Mouse (Mus musculus) hindbrain, embryonic 13.5 days (tissue): ENCODE results near the gene Trim62. TPM values are rescaled to one million over a fixed set of nuclear protein-coding genes. Genes with fewer than 3 reads are reported as not detected.

Source experiments
- ATAC-seq: fragments of 200-750 bp; cut with Nextera tagmentation; 2 replicates; pipeline ENCODE4 v1.8.0; 2017; ENCODE audit warnings: moderate TSS enrichment; ENCODE audit not compliant: low FRiP score
- H3K27ac ChIP-seq: fragments of 300-500 bp; sonication (generic); 2 replicates; pipeline ENCODE4 v1.5.1; 2015; ENCODE audit warnings: inconsistent platforms, mild to moderate bottlenecking, moderate library complexity
- H3K27me3 ChIP-seq: fragments of 300-500 bp; sonication (generic); 2 replicates; pipeline ENCODE4 v1.6.1; 2015; ENCODE audit warnings: mild to moderate bottlenecking, inconsistent platforms
- H3K36me3 ChIP-seq: fragments of 300-500 bp; sonication (generic); 2 replicates; pipeline ENCODE4 v1.6.1; 2015; ENCODE audit warnings: mild to moderate bottlenecking, inconsistent platforms
- H3K4me1 ChIP-seq: fragments of 300-500 bp; sonication (generic); replicated peaks from 2 replicates; pipeline ENCODE4 v1.6.1; 2015; ENCODE audit warnings: inconsistent platforms
- H3K4me2 ChIP-seq: fragments of 300-500 bp; sonication (generic); 2 replicates; pipeline ENCODE4 v1.6.1; 2015; ENCODE audit warnings: inconsistent platforms, mild to moderate bottlenecking, moderate library complexity
- H3K4me3 ChIP-seq: fragments of 300-500 bp; sonication (generic); 2 replicates; pipeline ENCODE4 v1.5.1; 2015; ENCODE audit warnings: mild to moderate bottlenecking, inconsistent platforms
- H3K9ac ChIP-seq: fragments of 300-500 bp; sonication (generic); 2 replicates; pipeline ENCODE4 v1.6.1; 2015; ENCODE audit warnings: mild to moderate bottlenecking, inconsistent platforms
- H3K9me3 ChIP-seq: fragments of 300-500 bp; sonication (generic); 2 replicates; pipeline ENCODE4 v1.6.1; 2016; ENCODE audit warnings: inconsistent platforms
- WGBS: fragments of 180-500 bp; shearing (Covaris S2); methylation state at CpG from one replicate; pipeline ENCODE4 v1.1.7; 2015; 5-methylcytosine and 5-hydroxymethylcytosine counted together
- polyA plus RNA-seq: library from polyadenylated mRNA; unstranded; fragments of >200 nt; fragmentation: Nextera tagmentation; extraction: Ambion mirVana; gene quantifications from 2 replicates; pipeline ENCODE4 v1.2.1, GENCODE M21; 2015

Gene Trim62
- polyA plus RNA-seq, 1 experiment from 2014 or later = 20.0 TPM

- ATAC-seq = no peak; the same call in 1 of the 2 replicates
- peak overlapping the region; percentile 35 for H3K4me2 ChIP-seq
- no peaks in the 10 kb centered on the region for H3K9me3 ChIP-seq
- WGBS = 36% methylated on average over 9 of the region's 9 CpGs
- peak overlapping the region; percentile 76 for H3K27ac ChIP-seq
- 0 out of 2 replicates have a peak, but pooled peaks cover 3% of the 10 kb centered on the region for H3K27me3 ChIP-seq
- H3K4me3 ChIP-seq = no peak overlapping the region
- H3K9ac ChIP-seq = peak overlapping the region; percentile 49
- H3K36me3 ChIP-seq = peaks cover 12% of the 10 kb centered on the region
- peaks cover 84% of the 10 kb centered on the region for H3K4me1 ChIP-seq
These were observed 4.3 kb downstream of the Trim62 start for GRCm38 (mm10) chr4:128887641-128888091.

DNA sequence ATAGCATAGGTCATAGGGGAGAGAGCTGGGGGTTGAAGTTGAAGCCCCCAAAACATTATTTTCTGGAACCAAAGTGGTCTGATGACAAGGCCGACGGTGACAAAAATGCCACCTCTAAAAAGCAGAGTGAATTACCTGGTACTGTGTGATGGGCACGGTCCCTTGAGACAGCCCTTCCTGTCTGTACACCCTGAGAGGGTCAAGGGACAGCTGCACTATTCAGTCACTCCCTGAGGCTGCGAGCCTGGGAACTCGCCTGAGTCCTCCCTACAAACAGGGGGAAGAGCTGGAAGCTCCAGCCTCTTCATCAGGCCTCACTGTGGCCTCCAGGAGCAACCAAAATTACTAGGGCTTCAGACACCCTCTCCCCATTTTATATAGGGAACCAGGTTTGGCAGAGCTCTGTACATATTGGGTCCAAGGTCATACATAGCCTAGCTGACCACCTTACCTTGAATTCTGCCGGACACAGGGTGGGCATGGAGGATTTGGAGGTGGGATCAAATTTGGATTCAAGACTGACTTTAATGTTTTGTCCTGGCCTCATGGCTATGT, 5.1 kb downstream of the Trim62 start:
- H3K4me2 ChIP-seq = no peak overlapping the region; the same call in 1 of the 2 replicates
- no peak for ATAC-seq
- H3K4me1 ChIP-seq = peaks cover 81% of the 10 kb centered on the region
- H3K9me3 ChIP-seq = no peaks in the 10 kb centered on the region
- H3K27me3 ChIP-seq = 0 out of 2 replicates have a peak, but pooled peaks cover 3% of the 10 kb centered on the region
- H3K9ac ChIP-seq = no peak overlapping the region; the same call in 1 of the 2 replicates
- H3K36me3 ChIP-seq = peaks cover 12% of the 10 kb centered on the region
- WGBS = 83% methylated on average over 6 of the region's 6 CpGs
- no peak overlapping the region for H3K4me3 ChIP-seq
- H3K27ac ChIP-seq = peak overlapping the region; percentile 76

- Histone ChIP-seq H3K9me3 (no peaks in the 10 kb centered on the region), H3K27me3 (0 out of 2 replicates have a peak, but pooled peaks cover 3% of the 10 kb centered on the region), H3K4me3 (no peak overlapping the region), H3K4me2 (no peak overlapping the region), H3K4me1 (peaks cover 82% of the 10 kb centered on the region), H3K27ac (peak overlapping the region; percentile 8; the same call in 1 of the 2 replicates), H3K9ac (peak overlapping the region; percentile 13; the same call in 1 of the 2 replicates), H3K36me3 (peaks cover 15% of the 10 kb centered on the region)
- 92% methylated on average over 12 of the region's 12 CpGs for WGBS
- no peak for ATAC-seq
These were observed 6.6 kb downstream of the Trim62 start for GRCm38 (mm10) chr4:128889752-128890630.

DNA sequence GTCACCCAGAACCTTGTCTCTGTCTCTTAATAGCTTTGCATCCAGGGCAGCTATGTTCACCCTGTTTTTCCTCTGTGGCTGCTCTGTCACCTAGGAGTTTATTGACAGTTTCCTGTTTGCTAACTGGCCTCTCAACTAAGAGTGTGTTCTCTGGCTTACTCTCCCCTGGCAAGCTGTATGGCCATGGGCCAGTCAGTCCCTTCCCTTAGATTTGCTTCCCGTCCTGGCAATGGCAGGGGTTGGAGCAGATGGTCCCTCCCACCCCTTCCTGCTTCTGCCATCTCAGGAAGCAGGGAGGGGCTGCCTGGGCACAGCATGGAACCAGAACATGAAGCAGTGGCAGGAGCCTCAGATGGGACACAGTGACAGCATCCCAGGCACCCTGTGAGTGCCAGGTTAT, 7.8 kb downstream of the Trim62 start:
- no peak for ATAC-seq
- peaks cover 12% of the 10 kb centered on the region for H3K36me3 ChIP-seq
- no peak overlapping the region for H3K4me2 ChIP-seq
- peak overlapping the region; percentile 44; the same call in 1 of the 2 replicates for H3K27ac ChIP-seq
- no peaks in the 10 kb centered on the region for H3K9me3 ChIP-seq
- H3K27me3 ChIP-seq = 0 out of 2 replicates have a peak, but pooled peaks cover 3% of the 10 kb centered on the region
- WGBS = 26% methylated on average over 1 of the region's 1 CpGs
- H3K4me3 ChIP-seq = no peak overlapping the region
- peak overlapping the region; percentile 35; the same call in 1 of the 2 replicates for H3K9ac ChIP-seq
- H3K4me1 ChIP-seq = peaks cover 70% of the 10 kb centered on the region

DNA sequence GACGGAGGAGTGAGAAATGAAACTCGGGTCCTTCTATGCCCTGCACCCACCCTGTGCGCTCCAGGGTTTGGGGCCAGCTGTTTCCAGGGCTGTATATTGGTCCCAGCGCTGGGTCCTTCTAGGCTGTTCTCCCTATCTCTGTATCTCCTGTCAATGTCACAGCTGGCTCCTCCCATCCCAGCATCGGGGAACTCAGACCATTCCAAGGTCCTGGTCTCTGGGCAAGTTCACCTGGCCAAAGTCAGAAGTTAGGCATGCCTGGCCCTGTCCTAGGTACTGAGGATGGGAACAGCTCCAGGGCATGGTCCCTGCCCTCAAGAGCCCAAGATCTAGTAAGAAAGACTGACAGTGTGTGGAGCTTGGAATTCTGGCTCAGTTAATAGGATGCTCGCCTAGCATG, 8.4 kb downstream of the Trim62 start:
- no peak for ATAC-seq
- peaks cover 64% of the 10 kb centered on the region for H3K4me1 ChIP-seq
- 87% methylated on average over 6 of the region's 6 CpGs for WGBS
- H3K36me3 ChIP-seq = peaks cover 12% of the 10 kb centered on the region
- H3K9me3 ChIP-seq = no peaks in the 10 kb centered on the region
- no peak overlapping the region for H3K9ac ChIP-seq
- H3K27me3 ChIP-seq = peaks cover 7% of the 10 kb centered on the region; the same call in 1 of the 2 replicates
- H3K27ac ChIP-seq = peak overlapping the region; percentile 44; the same call in 1 of the 2 replicates
- no peak overlapping the region for H3K4me2 ChIP-seq
- no peak overlapping the region for H3K4me3 ChIP-seq

DNA sequence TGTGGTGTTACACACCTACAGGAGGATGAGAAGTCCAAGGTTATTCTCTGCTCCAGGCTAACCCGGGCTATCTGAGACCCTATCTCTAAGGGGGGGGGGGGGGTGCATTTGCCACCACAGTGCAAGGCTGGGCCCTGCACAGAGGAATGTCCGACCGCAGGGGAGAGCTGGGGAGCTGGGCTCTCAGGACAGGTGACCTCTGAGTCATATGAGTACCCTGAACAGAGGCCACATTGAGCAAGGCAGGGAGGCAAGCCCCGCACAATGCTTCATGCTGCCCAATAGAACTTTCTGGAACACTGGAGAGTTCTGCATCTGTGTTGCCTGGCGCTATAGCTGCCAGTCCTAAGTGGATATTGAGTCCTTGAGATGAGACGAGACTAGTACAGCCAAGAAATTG, 8.8 kb downstream of the Trim62 start:
- no peak overlapping the region for H3K4me3 ChIP-seq
- H3K27me3 ChIP-seq = peaks cover 11% of the 10 kb centered on the region; the same call in 1 of the 2 replicates
- ATAC-seq = no peak
- H3K9ac ChIP-seq = no peak overlapping the region; the same call in 1 of the 2 replicates
- no peaks in the 10 kb centered on the region for H3K9me3 ChIP-seq
- H3K4me1 ChIP-seq = peaks cover 60% of the 10 kb centered on the region
- 81% methylated on average over 6 of the region's 6 CpGs for WGBS
- peak overlapping the region; percentile 44; the same call in 1 of the 2 replicates for H3K27ac ChIP-seq
- H3K4me2 ChIP-seq = no peak overlapping the region
- H3K36me3 ChIP-seq = peaks cover 12% of the 10 kb centered on the region

- peaks cover 11% of the 10 kb centered on the region; the same call in 1 of the 2 replicates for H3K27me3 ChIP-seq
- H3K4me3 ChIP-seq = no peak overlapping the region
- ATAC-seq = no peak
- H3K9me3 ChIP-seq = no peaks in the 10 kb centered on the region
- H3K4me2 ChIP-seq = no peak overlapping the region
- H3K36me3 ChIP-seq = peaks cover 9% of the 10 kb centered on the region
- H3K9ac ChIP-seq = no peak overlapping the region
- H3K4me1 ChIP-seq = peaks cover 57% of the 10 kb centered on the region
- no peak overlapping the region for H3K27ac ChIP-seq
- WGBS = 74% methylated on average over 12 of the region's 12 CpGs
These were observed 10.7 kb downstream of the Trim62 start for GRCm38 (mm10) chr4:128894112-128894511.

GRCm38 (mm10) chr4:128895841-128896240, 12.5 kb downstream of the Trim62 start:
- Histone ChIP-seq H3K4me2 (no peak overlapping the region), H3K27ac (no peak overlapping the region), H3K4me1 (peaks cover 63% of the 10 kb centered on the region), H3K9ac (no peak overlapping the region), H3K27me3 (peaks cover 8% of the 10 kb centered on the region; the same call in 1 of the 2 replicates), H3K36me3 (peaks cover 14% of the 10 kb centered on the region), H3K9me3 (no peaks in the 10 kb centered on the region), H3K4me3 (no peak overlapping the region)
- 92% methylated on average over 4 of the region's 4 CpGs for whole genome bisulfite sequencing
- ATAC-seq = no peak

GRCm38 (mm10) chr4:128896667-128897066, 13.3 kb downstream of the Trim62 start:
- H3K9me3 ChIP-seq = no peaks in the 10 kb centered on the region
- H3K27ac ChIP-seq = no peak overlapping the region
- H3K36me3 ChIP-seq = peaks cover 17% of the 10 kb centered on the region
- ATAC-seq = no peak
- no peak overlapping the region for H3K4me3 ChIP-seq
- H3K4me2 ChIP-seq = no peak overlapping the region
- WGBS = 91% methylated on average over 10 of the region's 10 CpGs
- no peak overlapping the region for H3K9ac ChIP-seq
- peaks cover 55% of the 10 kb centered on the region for H3K4me1 ChIP-seq
- peaks cover 8% of the 10 kb centered on the region; the same call in 1 of the 2 replicates for H3K27me3 ChIP-seq

GRCm38 (mm10) chr4:128897911-128898421, 14.6 kb downstream of the Trim62 start:
- H3K4me2 ChIP-seq = no peak overlapping the region
- H3K4me3 ChIP-seq = no peak overlapping the region
- no peaks in the 10 kb centered on the region for H3K9me3 ChIP-seq
- H3K9ac ChIP-seq = 0 out of 2 replicates have a peak overlapping the region, but pooled peaks have one; percentile 67
- H3K36me3 ChIP-seq = peaks cover 26% of the 10 kb centered on the region
- peaks cover 13% of the 10 kb centered on the region; the same call in 1 of the 2 replicates for H3K27me3 ChIP-seq
- H3K4me1 ChIP-seq = peaks cover 43% of the 10 kb centered on the region
- H3K27ac ChIP-seq = peak overlapping the region; percentile 97
- ATAC-seq = no peak
- WGBS = 22% methylated on average over 6 of the region's 7 CpGs

GRCm38 (mm10) chr4:128899332-128899731, 16.0 kb downstream of the Trim62 start:
- peak overlapping the region; percentile 67 for H3K9ac ChIP-seq
- 0% methylated on average over 6 of the region's 6 CpGs for WGBS
- H3K4me3 ChIP-seq = no peak overlapping the region
- H3K36me3 ChIP-seq = peaks cover 34% of the 10 kb centered on the region
- H3K27ac ChIP-seq = peak overlapping the region; percentile 97
- no peaks in the 10 kb centered on the region for H3K9me3 ChIP-seq
- peaks cover 44% of the 10 kb centered on the region for H3K4me1 ChIP-seq
- peaks cover 13% of the 10 kb centered on the region; the same call in 1 of the 2 replicates for H3K27me3 ChIP-seq
- peak; percentile 86 for ATAC-seq
- 0 out of 2 replicates have a peak overlapping the region, but pooled peaks have one; percentile 4 for H3K4me2 ChIP-seq

DNA sequence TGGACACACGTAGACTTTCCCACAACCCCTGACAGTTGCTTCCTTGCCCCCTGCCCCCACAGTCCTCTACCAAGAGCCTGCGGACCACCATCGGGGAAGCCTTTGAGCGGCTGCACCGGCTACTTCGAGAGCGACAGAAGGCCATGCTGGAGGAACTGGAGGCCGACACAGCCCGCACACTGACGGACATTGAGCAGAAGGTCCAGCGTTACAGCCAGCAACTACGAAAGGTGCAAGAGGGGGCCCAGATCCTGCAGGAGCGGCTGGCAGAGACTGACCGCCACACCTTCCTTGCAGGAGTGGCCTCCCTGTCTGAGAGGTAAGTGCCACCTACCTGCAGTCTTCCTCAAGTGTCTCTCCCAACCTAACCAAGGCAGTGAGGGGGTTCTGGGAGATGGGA, 17.1 kb downstream of the Trim62 start:
- WGBS = 83% methylated on average over 14 of the region's 14 CpGs
- Histone ChIP-seq H3K9ac (peak overlapping the region; percentile 67; the same call in 1 of the 2 replicates), H3K27ac (peak overlapping the region; percentile 97), H3K4me3 (no peak overlapping the region), H3K27me3 (peaks cover 13% of the 10 kb centered on the region; the same call in 1 of the 2 replicates), H3K9me3 (no peaks in the 10 kb centered on the region), H3K4me1 (peaks cover 52% of the 10 kb centered on the region), H3K4me2 (no peak overlapping the region), H3K36me3 (peaks cover 30% of the 10 kb centered on the region)
- ATAC-seq = no peak
